Mouse (Mus musculus): Measurements from ENCODE around the gene Flywch1.
A peak's percentile ranks its signal among the peaks of the same experiment; 100 is the strongest.

Gene Flywch1

DNA sequence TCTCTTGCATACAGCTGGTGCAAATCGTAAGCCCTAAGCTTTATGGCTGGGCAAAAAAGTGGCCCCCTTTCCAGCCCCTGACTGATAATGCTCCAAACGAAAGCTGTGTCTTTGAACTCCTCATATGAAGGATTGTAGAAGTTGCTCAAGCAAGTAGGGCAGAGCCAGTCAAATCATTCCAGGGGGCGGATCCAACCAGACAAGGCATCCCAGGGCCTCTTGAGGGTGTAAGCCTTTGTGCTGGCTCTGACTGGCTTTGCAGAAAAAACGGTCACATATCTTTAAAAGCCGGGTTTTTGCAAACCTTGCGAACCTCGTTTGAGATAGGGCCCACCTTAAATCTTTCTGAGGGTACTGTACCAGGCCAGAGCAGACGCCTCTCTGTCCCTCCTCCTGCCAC is 27.3 kb downstream of the Flywch1 start:
- DNase-seq (ENCODE audit: low spot score): no peak

DNA sequence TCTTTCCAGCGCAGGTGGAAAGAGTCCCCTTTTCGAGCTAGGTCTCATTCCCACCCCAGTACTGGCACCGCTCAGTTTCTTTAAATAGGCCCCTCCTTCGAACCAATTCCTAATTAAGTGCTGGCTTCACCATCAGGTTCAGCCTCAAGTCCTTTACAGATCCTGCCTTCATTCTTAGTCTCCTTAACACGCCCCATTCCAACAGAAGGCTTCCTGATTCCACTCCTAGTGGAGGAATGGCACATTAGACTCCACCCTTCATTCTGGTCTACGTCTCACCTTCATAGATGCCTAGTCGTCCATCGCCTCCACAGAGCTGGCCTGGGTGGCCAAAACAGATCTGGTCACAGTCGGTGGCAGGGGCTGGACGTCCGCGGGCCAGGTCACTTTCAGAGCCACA is 28.5 kb downstream of the Flywch1 start:
- DNase-seq (ENCODE audit: low spot score): no peak

DNA sequence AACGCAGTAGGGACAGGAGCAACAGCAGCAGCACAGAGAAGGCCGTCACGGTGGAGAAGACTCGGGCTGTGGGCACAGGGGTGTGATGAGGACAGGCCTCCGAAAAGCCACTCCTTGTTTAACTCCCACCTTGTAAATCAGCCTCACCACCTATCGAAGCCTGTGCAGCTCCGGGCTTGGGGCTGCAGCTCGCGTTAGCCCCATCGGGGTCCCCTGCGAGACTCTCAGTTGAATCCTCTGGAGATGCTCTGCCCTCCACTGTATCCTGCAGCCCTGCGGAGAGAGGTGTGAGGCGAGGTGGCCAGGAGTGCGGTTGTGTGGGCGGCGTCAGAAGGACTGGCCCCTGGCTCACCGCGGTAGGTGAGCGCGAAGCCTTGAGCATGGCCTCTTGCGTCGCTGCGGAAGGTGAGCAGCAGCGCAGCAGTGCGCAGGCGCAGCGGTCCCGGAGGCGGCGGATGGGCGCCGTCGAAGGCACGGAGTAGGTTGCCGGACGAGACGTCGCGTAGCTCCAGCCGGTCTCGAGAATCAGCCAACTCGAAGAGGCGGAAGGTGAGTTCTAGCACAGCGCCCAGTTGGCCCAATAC is 29.1 kb downstream of the Flywch1 start:
- peak; percentile 70 for DNase-seq (ENCODE audit: low spot score)

DNA sequence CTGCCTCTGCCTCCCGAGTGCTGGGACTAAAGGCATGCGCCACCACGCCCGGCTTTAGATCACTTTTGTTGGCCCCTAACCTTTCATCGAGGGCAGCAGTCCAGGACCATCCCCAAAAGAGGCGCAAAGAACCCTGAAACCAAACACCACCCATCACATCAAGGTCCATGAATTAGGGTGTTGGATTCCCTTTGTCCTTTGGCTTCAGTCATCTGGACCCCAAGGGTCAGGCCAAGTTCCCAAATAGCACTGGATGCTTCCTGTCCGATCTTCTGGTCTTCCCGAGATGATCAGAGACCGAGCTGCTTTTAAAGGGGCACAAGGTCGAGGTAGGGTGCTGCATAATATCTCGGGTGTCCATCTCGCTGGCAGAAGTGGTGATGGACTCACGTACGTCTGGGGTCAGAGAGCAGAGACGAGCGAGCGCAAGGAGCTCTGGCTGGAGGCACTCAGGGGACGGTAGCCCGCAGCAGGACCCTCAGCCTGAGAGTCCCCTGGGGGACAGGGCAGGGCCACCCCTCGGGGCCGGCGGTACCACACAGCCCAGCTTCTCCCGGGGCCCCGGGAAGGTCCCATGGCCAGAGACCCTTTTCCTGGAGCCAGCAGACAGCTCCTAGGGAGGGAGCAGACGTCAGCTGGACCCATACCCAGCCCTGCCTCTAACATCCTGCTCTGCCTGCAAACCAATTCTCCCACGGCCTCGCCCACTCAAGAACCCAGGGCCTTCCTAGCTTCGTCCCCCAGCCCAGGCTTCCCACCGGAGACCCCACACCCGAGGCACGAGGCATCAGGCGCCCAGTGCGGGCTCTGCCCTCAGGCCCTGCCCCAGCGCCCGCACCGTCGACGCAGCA is 29.8 kb downstream of the Flywch1 start:
- no peak for DNase-seq (ENCODE audit: low spot score)

DNA sequence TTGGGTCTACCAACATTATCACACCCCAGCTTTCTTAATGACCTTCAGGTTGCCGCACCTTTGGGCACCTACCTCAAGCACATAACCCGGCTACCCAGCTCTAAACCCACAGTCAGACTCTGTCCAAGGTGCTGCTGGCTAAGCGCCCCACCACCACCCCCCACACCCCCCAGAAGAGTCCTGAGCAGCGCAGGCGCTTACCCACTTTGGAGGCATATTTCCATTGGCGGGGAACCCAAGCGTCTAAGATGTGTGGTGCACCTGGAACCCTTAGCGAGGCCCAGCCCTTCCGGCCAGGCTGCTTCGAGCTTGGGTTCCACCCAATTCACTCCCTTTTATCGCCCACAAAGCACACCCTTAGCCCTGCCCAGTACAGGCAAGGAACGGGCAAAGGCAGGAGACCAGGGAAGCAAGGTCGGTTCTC is 30.8 kb downstream of the Flywch1 start, which contains the start of gene Paqr4:
Paqr4 (minus strand) TSS at position 270 of the 424 bp plus-strand sequence.
- DNase-seq (ENCODE audit: low spot score): no peak

DNA sequence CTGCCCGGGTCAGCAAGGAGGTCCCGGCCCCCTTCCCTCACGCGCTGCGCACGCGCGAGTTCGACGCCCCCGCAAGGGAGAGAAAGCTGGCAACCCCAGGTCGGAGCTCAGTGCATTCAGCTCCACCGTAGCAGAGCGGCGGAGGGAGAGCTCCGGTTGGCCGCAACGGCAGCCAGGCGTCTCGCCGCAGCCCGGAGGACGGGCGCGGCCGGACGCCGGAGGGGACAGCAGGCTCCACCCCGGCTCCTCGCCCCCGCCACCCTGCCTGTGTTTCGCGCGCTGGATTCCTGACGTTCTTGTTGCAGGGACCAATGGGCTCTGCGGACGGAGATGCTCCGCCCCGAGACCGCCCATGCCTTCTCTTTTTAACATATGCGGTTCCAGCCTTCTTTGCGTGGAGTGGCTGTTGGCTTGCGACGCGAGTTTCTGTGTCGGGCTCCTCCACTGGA is 31.2 kb downstream of the Flywch1 start:
- peak; percentile 77 for DNase-seq (ENCODE audit: low spot score)

DNA sequence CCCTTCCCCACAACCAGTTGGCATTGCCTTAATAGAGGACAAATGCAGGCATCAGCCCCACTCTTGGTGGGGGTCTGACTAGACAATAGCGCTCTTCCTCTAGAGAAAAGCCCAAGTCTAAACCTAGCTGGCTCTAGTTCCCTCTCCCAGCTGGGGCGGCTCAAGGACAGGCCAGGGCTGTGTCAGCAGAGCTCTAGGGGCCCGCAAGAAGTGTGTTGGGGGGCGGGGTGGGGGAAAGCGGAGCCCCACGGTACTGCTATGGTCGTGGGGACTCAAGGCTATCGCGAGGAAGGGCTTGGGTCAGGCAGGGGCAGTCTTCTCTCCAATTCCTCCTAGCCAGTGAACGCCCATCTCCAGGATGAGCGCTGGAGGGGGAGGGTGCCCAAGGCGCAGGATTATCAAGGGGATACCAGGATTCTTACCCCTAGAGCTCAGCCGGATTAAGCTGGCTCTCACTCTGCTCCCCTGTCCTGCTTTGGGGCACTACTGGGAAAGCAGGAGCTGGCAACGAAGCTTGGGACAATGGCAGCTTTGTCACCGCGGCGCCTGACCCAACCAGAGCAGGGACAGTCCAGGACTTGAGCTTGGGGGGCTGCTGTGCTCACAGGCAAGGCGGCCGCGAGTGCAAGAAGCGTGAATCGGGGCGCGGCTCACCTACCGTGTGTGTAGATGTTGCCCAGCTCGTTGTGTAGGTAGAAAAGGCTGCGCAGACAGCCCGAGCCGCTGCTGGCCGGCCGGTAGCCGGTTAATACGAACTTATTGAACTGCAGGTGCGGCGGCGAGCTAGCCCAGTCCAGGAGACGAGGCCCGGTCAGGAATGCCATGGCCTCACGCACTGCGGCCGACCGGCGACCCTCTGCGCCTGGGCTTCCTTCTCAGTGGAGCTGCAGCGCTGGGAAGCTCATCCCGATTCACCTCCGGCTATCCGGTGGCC is 31.9 kb downstream of the Flywch1 start:
- no peak for DNase-seq (ENCODE audit: low spot score)

DNA sequence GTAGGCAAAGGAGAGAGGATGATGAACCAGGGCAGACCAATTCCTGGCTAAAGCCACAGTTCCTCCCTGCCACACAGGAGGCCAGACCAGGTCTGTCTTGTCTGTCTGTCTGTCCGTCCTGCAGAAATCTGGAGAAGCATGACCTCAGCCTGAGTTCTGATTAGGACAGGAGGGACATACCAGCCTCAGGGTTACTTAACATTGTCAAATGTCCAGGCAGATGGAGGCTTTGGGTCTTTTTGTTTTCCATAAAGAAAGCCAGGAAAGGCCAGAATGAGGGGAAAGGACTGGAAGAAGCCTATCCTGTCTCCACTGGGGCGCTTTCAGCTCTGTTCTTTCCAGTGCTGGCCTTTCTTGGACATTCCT is 32.6 kb downstream of the Flywch1 start:
- no peak for DNase-seq (ENCODE audit: low spot score)

DNA sequence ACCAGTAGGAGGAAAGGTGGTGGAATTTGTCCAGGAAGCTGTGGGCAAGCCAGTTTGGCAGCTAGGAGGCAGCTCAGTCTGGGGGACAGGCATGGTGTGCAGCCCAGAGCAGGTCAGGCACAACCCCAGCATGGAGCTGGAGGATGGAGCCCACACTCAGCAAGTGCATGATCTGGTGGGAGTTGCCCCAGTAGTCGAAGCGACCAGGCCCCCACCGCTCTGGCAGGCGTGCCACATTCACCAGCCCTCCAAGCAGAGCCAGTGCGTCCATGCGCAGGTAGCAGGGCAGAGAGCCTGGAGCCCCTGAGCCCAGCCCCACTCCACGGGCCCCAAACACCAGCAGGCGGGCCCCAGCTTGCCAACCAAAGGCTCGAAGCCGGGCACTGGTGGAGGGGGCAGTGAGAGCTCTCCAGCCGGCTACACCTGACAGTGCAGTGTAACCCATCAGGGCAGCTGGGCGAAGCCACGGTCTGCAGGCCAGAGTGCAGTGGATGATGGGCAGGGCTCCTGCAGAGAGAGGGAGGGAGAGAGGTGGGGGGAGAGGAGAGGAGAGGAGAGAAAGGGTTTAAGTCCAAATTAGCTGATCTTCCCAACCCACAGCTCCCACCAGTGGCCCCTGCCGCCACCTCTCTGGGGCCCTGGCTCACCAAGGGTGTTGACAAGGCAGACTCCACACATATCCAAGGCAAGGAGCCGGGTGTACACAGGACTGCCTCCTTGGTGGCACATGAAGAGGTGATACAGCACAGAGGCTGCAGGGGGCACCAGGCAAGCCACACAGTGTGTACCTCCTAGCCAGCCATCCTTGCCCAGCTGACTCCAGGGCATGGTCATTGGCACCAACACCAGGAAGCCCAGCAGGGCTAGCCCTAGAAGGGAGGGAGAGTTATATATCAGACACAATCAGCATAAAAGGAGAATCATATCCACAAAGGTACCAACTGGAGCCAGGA is 33.6 kb downstream of the Flywch1 start:
- no peak for DNase-seq (ENCODE audit: low spot score)

DNA sequence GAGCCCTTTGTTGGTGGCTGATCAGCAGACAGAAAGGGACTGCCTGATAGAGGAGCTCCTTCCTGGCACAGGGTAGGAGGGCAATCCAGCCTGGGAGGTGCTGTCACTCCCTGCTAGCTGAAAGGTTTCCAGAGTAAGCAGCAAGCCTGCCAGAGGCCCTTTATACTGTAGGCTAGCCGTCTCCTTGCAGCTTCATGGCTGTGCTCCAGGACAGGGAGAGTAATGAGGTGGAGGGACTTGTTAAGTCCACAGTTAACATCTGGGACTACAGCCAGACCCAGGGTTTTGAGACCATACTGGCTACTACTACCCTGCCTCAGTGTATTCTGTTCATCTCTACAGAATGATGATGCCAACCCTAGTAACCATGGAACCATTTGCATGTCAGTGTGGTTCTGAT is 37.1 kb downstream of the Flywch1 start:
- DNase-seq (ENCODE audit: low spot score): no peak

DNA sequence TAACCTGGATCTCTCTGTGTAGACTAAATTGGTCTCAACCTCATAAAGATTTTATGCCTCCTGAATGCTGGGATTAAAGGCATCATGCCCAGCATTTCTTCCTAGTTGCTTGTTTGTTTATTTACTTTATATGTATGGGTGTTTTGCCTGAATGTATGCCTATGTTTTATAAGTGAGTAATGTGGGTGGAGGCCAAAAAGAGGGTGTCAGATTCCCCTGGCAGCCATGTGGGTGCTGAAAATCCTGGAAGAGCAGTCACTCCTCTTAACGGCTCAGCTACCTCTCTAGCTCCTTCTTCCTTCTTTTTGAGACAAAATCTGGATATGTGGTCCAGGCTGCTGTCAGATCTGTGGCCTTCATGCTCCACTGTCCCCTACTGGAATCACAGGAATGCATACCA is 41.0 kb downstream of the Flywch1 start:
- no peak for DNase-seq (ENCODE audit: low spot score)

DNA sequence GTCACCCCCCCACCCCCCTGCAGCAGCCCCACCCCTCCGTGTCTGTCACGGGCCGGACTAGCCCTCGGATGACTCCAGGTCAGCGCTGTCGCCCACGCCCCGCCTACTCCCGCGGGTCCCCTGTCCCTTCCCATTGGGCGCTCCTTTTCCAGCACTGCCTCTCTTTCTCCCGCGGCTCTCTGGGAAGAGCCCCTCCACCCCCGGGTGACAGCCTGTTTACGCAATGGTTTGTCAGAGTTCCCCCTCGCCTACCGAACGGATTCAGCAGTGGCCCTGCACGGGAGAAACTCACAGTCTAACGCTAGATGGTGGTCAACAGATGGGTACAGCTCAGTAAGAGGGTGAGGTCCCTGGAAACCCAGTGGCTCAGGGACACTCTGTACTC is 44.7 kb downstream of the Flywch1 start:
- DNase-seq (ENCODE audit: low spot score): peak; percentile 23

DNA sequence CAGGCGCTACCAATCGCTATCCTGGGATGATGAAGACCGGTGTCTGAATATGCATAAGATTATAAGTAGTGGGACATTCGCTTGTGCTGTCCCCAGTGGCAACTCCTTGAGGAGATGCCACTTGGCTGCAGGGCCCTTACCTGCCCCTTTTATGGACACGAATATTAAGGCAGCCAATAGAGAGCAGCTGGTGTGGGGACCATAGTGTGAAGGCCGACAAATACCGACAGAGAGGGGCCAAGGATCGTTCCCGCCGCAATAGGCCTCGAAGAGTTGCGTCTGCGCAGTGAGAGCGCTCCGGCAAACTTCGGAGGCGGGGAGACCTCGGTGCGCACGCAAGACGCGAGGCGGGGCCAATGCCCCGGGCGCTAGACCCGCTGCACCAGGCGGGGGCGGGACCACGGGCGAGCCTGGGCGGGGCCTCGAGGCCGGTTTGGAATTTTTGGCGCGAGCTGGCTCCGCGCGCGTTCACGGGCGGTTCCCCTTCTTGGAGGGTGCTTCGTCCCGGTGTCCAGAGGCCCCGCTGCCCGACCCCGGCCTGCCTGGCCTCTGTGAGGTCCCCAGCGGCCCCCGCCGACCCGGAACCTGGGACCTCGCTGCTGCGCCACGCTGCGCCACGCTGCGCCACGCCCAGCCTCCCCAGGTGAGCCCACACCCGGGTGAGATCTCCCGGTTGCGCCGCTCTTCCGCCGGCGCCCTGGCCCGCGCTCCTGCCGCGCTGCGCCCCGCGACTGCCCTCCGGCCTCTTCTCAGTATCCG is 45.2 kb downstream of the Flywch1 start, which contains the start of gene Pkmyt1:
Pkmyt1 (plus strand) TSS at position 338 of the 759 bp plus-strand sequence.
- DNase-seq (ENCODE audit: low spot score): peak; percentile 95

DNA sequence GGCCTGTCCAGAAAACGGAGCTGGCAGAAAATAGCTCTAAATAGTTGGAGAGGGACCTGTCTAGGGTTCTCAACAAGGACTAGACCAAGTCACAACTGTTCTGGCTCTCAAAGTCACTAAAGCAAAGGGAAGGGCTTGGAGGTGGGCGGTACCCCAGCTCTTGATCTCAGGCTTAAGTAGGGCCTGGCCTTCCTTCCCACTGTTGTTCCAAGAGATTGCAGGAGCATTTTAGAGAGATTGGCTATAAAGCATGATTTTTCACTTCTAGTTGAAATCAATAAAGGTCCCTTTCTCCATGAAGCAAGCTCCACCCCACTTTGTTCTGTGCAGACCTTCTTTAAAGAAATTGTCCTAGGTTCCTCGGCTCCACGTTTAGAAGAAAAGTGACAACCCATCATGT is 45.9 kb downstream of the Flywch1 start:
- no peak for DNase-seq (ENCODE audit: low spot score)

DNA sequence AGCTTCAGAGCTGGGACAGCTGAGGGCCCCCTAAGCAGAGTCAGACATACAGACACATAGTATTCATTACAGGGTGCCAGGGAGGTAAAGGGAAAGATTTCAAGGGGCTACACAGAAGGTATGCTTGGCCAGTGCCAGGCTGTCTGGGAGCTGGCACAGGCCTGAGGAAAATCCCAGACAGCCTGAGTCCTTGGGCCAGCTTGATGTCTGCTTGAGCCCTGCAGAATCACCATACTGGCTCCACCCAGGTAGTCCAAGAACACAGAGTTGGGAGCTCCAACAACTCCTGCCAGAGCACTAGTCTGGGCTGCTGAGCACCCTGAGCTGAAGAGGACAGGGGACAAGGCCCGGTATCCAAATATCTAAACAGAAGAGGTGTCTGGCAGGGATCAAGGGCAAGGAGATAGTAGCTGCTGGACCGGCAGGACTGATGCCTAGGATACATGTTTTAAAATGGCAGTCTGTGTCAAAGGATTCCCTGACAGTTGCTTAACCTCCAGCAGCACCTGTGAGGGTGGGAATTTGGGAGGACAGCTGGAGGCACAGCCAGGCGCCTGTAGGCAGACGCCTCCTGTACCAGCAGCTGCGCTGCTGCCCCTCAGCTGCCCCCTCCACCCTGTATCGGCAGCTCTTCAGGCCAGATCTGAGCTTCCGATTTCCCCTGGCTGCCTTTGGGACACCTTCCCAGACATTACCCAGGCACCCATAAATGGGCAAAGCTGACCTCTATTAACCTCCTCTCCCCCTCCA is 48.9 kb downstream of the Flywch1 start, which contains the start of gene 1520401A03Rik:
1520401A03Rik (minus strand) TSS at position 408 of the 750 bp plus-strand sequence.
- no peak for DNase-seq (ENCODE audit: low spot score)

DNA sequence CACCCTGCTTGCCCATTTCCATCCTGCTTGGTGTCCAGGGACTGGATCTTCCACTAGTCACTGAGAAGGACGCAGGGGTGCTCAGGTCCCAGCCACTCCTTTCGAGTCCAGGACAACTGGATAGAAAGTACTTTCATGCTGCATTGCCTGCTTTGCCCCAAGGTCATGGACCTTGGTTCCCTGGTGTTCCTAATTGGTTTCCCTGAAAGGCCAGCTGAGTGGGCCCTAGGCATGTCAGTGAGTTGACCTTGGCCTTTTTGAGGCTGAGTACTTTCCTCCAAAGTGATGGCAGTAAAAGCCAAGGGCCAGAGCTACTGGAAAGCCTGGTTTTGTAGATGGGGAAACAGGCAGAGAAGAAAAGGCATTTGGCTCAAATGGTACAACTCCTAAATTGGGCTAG is 49.5 kb downstream of the Flywch1 start:
- DNase-seq (ENCODE audit: low spot score): no peak

DNA sequence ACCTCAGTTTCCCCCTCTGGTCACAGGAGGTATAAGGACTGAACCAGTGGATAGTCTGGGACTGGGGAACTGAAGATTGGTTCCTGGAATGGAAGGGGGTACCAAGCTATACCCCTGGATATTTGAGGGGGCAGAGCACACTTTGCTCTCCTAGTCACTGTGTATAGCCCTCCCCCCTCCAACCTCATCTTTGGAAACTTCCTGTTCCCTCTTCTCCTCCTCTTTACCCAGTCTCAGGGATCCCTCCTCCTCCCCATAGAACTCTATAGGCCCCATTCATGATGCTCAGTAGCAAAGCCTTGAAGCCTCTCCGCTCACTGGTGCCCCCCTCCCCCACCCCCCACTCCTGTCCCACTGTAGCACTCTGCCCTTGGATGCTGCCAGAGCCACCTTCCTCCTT is 51.9 kb downstream of the Flywch1 start:
- DNase-seq (ENCODE audit: low spot score): no peak

DNA sequence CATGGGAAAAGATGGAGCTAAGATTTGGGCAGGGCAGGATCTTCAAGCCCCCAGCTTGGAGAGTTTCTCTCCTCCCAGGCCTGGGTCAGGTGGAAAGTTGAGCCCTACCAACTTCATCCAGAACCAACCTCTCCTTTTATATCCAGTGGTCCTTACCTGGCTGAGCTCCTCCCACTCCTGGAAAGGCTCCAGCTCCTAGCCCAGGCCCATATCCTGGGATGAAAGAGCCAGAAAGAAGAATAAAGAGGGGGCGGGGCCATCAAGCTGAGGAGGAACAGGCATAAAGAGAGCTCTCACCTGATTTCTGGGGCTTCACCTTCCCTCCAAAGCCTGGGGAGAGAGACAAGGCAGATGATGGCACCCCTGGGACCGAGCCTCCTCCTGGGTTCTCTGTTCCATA is 54.4 kb downstream of the Flywch1 start:
- DNase-seq (ENCODE audit: low spot score): no peak

DNA sequence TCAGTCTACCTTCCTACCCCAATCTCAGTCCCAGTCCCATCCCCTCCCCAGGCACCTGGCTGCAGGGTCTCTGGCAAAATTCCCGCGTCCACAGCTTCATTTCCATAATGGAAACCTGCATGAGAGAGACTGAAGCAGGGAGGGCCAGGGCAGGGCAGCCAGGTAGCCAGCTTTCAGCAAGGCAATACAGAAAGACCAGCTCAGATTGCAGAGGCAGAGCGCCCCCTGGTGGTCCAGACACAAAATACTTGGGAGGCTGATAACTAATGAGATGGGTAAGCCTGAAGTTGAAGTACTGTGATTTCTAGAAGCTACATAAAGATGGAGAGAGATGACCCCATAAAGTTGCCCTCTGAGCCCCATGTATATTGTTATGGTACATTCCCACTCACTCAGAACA is 65.2 kb downstream of the Flywch1 start:
- peak; percentile 69 for DNase-seq (ENCODE audit: low spot score)

Data from T-cell, adult 2 months (primary cell).